Comparison of ENCODE assay signal across 13 mouse cellular contexts in the genomic region with DNA sequence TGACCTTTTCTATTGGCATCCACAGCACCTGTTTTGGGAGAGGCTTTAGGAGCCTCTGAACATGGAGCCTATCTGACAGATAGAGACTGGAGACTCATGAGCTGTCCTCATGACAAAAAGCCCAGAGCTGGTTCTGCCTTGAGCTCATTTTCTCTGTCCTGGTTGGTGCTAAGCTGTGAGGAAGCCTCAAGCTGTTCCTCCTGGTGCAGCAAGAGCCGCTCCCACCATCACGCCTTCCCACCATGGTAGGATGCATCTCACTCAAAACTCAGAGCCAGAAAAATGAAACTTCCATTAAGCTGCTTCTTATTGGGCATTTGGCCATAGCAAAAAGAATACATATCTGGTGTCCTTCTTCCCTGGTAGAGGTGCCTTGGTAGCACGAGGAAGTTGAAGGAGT. TPM values are rescaled to one million over a fixed set of nuclear protein-coding genes. Genes with fewer than 3 reads are reported as not detected.
"Had no signal": no experiment of that assay in that cellular context is flagged by ENCODE, and none has a peak within 500 bp of the region (broad histone marks: within the 10 kb centered on the region; RNA-seq: fewer than 3 reads in every experiment).

No protein-coding gene starts in this region.

- DNase-seq: liver, postnatal 0 days; lung, adult 2 months; lung, postnatal 14 days; lung, postnatal 36 days; right cerebral cortex, postnatal 14 days; thymus, adult 18-20 months; thymus, postnatal 25 days; thymus, postnatal 4 days had no signal

RNA-seq across cellular contexts. Expression of a gene that starts 55.0 kb away (rescaled TPM):
- total RNA-seq: megakaryocyte progenitor cell, adult 5-6 weeks; monocyte, adult 5-6 weeks; neutrophil, adult 5-6 weeks had no signal
- polyA plus RNA-seq: macrophage; spleen, adult 2 months had no signal
